Mouse (Mus musculus) CH12.LX (cell line): ENCODE measurements around the gene Cib1.

Source experiments
- BHLHE40 ChIP-seq: IDR thresholded peaks from 2 replicates; pipeline ENCODE4 v1.6.1; 2011; ENCODE audit warnings: mild to moderate bottlenecking, low read depth, low read length, improper control_type of control experiment
- CTCF ChIP-seq, 2 experiments: IDR thresholded peaks in 1 of 2; conservative IDR thresholded peaks in 1 of 2; 2 replicates each; pipeline ENCODE4 v1.5.1; 2011 to 2012; ENCODE audit warnings: low read depth in 2 of 2, low read length in 2 of 2, improper control_type of control experiment in 1 of 2, inconsistent platforms in 1 of 2, mild to moderate bottlenecking in 1 of 2, moderate library complexity in 1 of 2
- E2F4 ChIP-seq: IDR thresholded peaks from 2 replicates; pipeline ENCODE4 v1.6.1; 2011; ENCODE audit warnings: low read depth, low read length, improper control_type of control experiment; ENCODE audit not compliant: insufficient replicate concordance
- MAFK ChIP-seq: IDR thresholded peaks from 2 replicates; pipeline ENCODE4 v1.6.1; 2011; ENCODE audit warnings: low read length, improper control_type of control experiment; ENCODE audit not compliant: insufficient replicate concordance
- MAX ChIP-seq: IDR thresholded peaks from 2 replicates; pipeline ENCODE4 v1.6.1; 2011; ENCODE audit warnings: low read length, improper control_type of control experiment
- POLR2A ChIP-seq: IDR thresholded peaks from 2 replicates; pipeline ENCODE4 v1.6.1; 2011; ENCODE audit warnings: low read depth, mild to moderate bottlenecking, improper control_type of control experiment, low read length

- TF ChIP-seq POLR2A (no peak), CTCF (conservative IDR thresholded peaks at IDR 0.05 in 1 of 2, IDR thresholded peaks at IDR 0.05 in 1 of 2; ENCODE audit: low read depth in 2 of 2, low read length in 2 of 2) (no peak), MAFK (no peak), E2F4 (no peak), MAX (no peak), BHLHE40 (no peak)
These were observed 32.6 kb downstream of the Cib1 start for GRCm38 (mm10) chr7:80199851-80200587.
